In genomic region chr7:29499071-29499470, GRCm38 (mm10) we compare ENCODE assay signal across 26 mouse cellular contexts.
"Had no signal": no experiment of that assay in that cellular context is flagged by ENCODE, and none has a peak within 500 bp of the region (broad histone marks: within the 10 kb centered on the region; RNA-seq: fewer than 3 reads in every experiment).

No protein-coding gene starts in this region.

- H3K4me3 ChIP-seq: gastrocnemius, adult 2 months; heart, adult 2 months; heart, embryonic 12.5 days; hindbrain, embryonic 10.5 days; hindbrain, embryonic 12.5 days; intestine, embryonic 15.5 days; layer of hippocampus, adult 2 months; left cerebral cortex, adult 2 months; limb, embryonic 10.5 days; limb, embryonic 12.5 days had no signal

- H3K27ac ChIP-seq: gastrocnemius, adult 2 months; heart, adult 2 months; hindbrain, embryonic 10.5 days; hindbrain, embryonic 12.5 days; hindbrain, embryonic 14.5 days; intestine, embryonic 15.5 days; layer of hippocampus, adult 2 months; left cerebral cortex, adult 2 months; limb, embryonic 10.5 days; limb, embryonic 12.5 days; liver, embryonic 14.5 days had no signal

- DNase-seq: gastrocnemius, adult 2 months; gastrocnemius, postnatal 10 days; gastrocnemius, postnatal 25 days; heart, adult 11 months; heart, adult 2 months; heart, postnatal 10 days; heart, postnatal 4 days; kidney, adult 18-20 months; kidney, adult 8-10 months; kidney, postnatal 10 days; kidney, postnatal 25 days; kidney, postnatal 4 days had no signal

- H3K4me2 ChIP-seq: heart, embryonic 12.5 days; hindbrain, embryonic 12.5 days; hindbrain, embryonic 14.5 days; intestine, embryonic 15.5 days; limb, embryonic 12.5 days; liver, embryonic 11.5 days had no signal

- H3K9ac ChIP-seq: heart, embryonic 12.5 days; hindbrain, embryonic 12.5 days; hindbrain, embryonic 14.5 days; intestine, embryonic 15.5 days; limb, embryonic 12.5 days; liver, embryonic 14.5 days had no signal

- H3K9me3 ChIP-seq: heart, embryonic 12.5 days; hindbrain, embryonic 10.5 days; hindbrain, embryonic 12.5 days; intestine, embryonic 15.5 days; limb, embryonic 10.5 days; limb, embryonic 12.5 days had no signal

- H3K27me3 ChIP-seq: intestine, embryonic 15.5 days; limb, embryonic 12.5 days had no signal

- ATAC-seq: hindbrain, embryonic 16.5 days; inflammation-experienced regulatory T-cells, adult 6 months; intestine, embryonic 15.5 days; intestine, postnatal 0 days had no signal

- H3K36me3 ChIP-seq: heart, embryonic 12.5 days; hindbrain, embryonic 12.5 days had no signal
